Mouse (Mus musculus) stomach, embryonic 14.5 days (tissue): ENCODE results near the gene Rhox12. TPM values are rescaled to one million over a fixed set of nuclear protein-coding genes. Genes with fewer than 3 reads are reported as not detected.

ENCODE experiments used
- ATAC-seq: fragments of 200-750 bp; cut with Nextera tagmentation; 2 replicates; pipeline ENCODE4 v1.8.0; 2017; ENCODE audit warnings: low read depth, moderate TSS enrichment; ENCODE audit not compliant: insufficient number of reproducible peaks, insufficient read depth, low FRiP score
- H3K27ac ChIP-seq: fragments of 300-500 bp; sonication (generic); 2 replicates; pipeline ENCODE4 v1.5.1; 2014; ENCODE audit warnings: mild to moderate bottlenecking, low read length, moderate library complexity, mixed read lengths
- H3K27me3 ChIP-seq: fragments of 300-500 bp; sonication (generic); 2 replicates; pipeline ENCODE4 v1.6.1; 2014; ENCODE audit warnings: low read length, control low read depth, mixed read lengths; ENCODE audit not compliant: control insufficient read depth, insufficient read depth
- H3K36me3 ChIP-seq: fragments of 300-500 bp; sonication (generic); 2 replicates; pipeline ENCODE4 v1.6.1; 2014; ENCODE audit warnings: mild to moderate bottlenecking, control low read depth, low read length, moderate library complexity, mixed read lengths; ENCODE audit not compliant: control insufficient read depth, insufficient read depth
- H3K4me1 ChIP-seq: fragments of 300-500 bp; sonication (generic); 2 replicates; pipeline ENCODE4 v1.6.1; 2014; ENCODE audit warnings: low read length, control low read depth, mixed read lengths; ENCODE audit not compliant: control insufficient read depth, insufficient read depth
- H3K4me2 ChIP-seq: fragments of 300-500 bp; sonication (generic); replicated peaks from 2 replicates; pipeline ENCODE4 v1.6.1; 2014; ENCODE audit warnings: low read depth, low read length, control low read depth
- H3K4me3 ChIP-seq: fragments of 300-500 bp; sonication (generic); 2 replicates; pipeline ENCODE4 v1.5.1; 2014; ENCODE audit warnings: low read depth, low read length, control low read depth
- H3K9ac ChIP-seq: fragments of 300-500 bp; sonication (generic); replicated peaks from 2 replicates; pipeline ENCODE4 v1.6.1; 2014; ENCODE audit warnings: low read depth, mild to moderate bottlenecking, control low read depth, low read length, moderate library complexity, mixed read lengths
- H3K9me3 ChIP-seq: fragments of 300-500 bp; sonication (generic); 2 replicates; pipeline ENCODE4 v1.6.1; 2016; ENCODE audit warnings: low read depth, low read length, control low read depth; ENCODE audit not compliant: control insufficient read depth
- WGBS: fragments of 180-500 bp; shearing (Covaris S2); extraction: QIAGEN DNeasy Blood & Tissue Kit; methylation state at CpG from one replicate; pipeline ENCODE4 v1.1.7; 2014; 5-methylcytosine and 5-hydroxymethylcytosine counted together
- polyA plus RNA-seq: library from polyadenylated mRNA; unstranded; fragments of >200 nt; fragmentation: Nextera tagmentation; extraction: Ambion mirVana; gene quantifications from 2 replicates; pipeline ENCODE4 v1.2.1, GENCODE M21; 2014

The Rhox12 gene
- not detected in 2 replicates for polyA plus RNA-seq

DNA sequence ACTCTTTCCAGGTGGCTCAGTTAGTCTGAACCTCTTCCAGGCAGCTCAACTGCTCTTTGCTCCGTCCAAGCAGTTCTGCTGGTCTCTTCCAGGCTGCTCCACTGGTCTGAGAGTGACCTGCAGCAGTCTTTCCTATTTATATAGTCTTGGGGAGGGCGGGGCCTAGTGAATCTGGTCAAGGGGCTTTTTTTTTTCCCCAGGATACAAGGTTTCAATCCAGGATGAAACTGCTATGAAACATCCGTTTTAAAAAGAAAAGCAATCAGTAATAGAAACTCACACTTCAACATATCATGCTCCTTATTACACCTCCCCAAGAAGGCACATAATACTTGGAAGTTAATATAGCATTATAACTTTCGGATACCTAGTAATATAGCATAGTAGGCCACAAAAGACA is at the start of gene Rhox12:
TSS of gene Rhox12 (minus strand) at position 101 of the 400 bp plus-strand sequence.
- Histone ChIP-seq H3K9me3 (no peaks in the 10 kb centered on the region), H3K4me3 (no peak within 1 kb of the TSS), H3K4me2 (no peak within 1 kb of the TSS), H3K9ac (no peak within 1 kb of the TSS), H3K36me3 (no peaks in the 10 kb centered on the region), H3K4me1 (no peaks in the 10 kb centered on the region), H3K27ac (no peak within 1 kb of the TSS), H3K27me3 (no peaks in the 10 kb centered on the region)
- 72% methylated on average over 4 of the region's 4 CpGs for WGBS
- ATAC-seq, result no peak

DNA sequence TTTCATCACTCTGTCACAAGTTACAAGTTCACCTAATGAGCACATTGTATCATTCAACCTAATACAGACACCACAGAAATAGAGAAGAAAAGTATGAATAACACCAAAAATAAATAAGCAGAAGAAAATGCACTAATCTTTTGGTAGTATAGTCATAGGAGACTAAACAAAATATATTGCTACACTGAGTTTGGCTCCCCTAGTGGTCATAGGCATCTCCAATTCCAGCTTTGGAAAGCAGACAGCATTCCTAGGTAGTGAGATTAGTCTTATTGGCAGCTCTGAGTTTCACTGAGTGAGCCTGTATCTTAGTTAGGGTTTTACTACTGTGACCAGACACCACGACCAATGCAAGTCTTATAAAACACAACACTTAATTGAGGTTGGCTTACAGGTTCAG is 48.4 kb upstream of the Rhox12 start:
- Histone ChIP-seq H3K4me2 (no peak overlapping the region), H3K36me3 (no peaks in the 10 kb centered on the region), H3K4me3 (no peak overlapping the region), H3K27ac (no peak overlapping the region), H3K9ac (no peak overlapping the region), H3K4me1 (no peaks in the 10 kb centered on the region), H3K27me3 (no peaks in the 10 kb centered on the region), H3K9me3 (no peaks in the 10 kb centered on the region)
- 76% methylated on average over 1 of the region's 1 CpGs for WGBS
- ATAC-seq, result no peak

- ATAC-seq, result no peak
- 86% methylated on average over 34 of the region's 34 CpGs for WGBS
- Histone ChIP-seq H3K9ac (no peak overlapping the region), H3K4me3 (no peak overlapping the region), H3K9me3 (peaks cover 4% of the 10 kb centered on the region; the same call in 1 of the 2 replicates), H3K27ac (no peak overlapping the region), H3K4me1 (no peaks in the 10 kb centered on the region), H3K4me2 (no peak overlapping the region), H3K36me3 (no peaks in the 10 kb centered on the region), H3K27me3 (no peaks in the 10 kb centered on the region)
These were observed 10.8 kb upstream of the Rhox12 start for GRCm38 (mm10) chrX:38121478-38121877.

DNA sequence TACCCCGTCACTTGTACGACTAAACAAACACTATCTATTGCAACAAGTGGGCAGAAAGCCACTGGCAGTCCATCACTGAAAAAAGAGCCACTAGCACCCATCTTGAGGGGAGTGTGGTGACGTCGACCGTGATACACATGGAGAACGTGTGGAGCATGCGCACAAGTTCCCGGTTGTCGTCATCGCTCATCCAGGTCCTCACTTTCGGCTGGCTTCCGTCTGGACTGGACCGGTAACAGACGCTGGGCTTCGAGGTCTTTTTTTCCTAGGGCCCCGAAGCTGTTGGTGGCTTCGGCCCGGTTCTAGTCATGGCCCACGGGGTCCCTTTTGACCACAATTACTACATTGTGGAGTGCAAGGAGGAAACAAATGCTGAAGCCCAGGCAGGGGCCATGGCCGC is 10.3 kb upstream of the Rhox12 start, which contains the start of gene Rhox13:
TSS of gene Rhox13 (plus strand) at position 238 of the 400 bp plus-strand sequence.
- Histone ChIP-seq H3K36me3 (no peaks in the 10 kb centered on the region), H3K27me3 (no peaks in the 10 kb centered on the region), H3K9me3 (peaks cover 4% of the 10 kb centered on the region; the same call in 1 of the 2 replicates), H3K9ac (no peak within 1 kb of the TSS), H3K4me3 (no peak within 1 kb of the TSS), H3K4me2 (no peak within 1 kb of the TSS), H3K4me1 (no peaks in the 10 kb centered on the region), H3K27ac (no peak within 1 kb of the TSS)
- no peak for ATAC-seq
- 93% methylated on average over 20 of the region's 20 CpGs for WGBS

- Histone ChIP-seq H3K4me2 (no peak within 1 kb of the TSS), H3K27ac (no peak within 1 kb of the TSS), H3K27me3 (no peaks in the 10 kb centered on the region), H3K4me3 (no peak within 1 kb of the TSS), H3K4me1 (no peaks in the 10 kb centered on the region), H3K9ac (no peak within 1 kb of the TSS), H3K9me3 (no peaks in the 10 kb centered on the region), H3K36me3 (no peaks in the 10 kb centered on the region)
- WGBS, result 90% methylated on average over 9 of the region's 9 CpGs
- no peak for ATAC-seq
These were observed 25.7 kb downstream of the Rhox12 start, which contains the start of gene Rhox11 for GRCm38 (mm10) chrX:38085041-38085440. Gene Rhox11 (minus strand): TSS chrX:38085141.

GRCm38 (mm10) chrX:38084226-38084625 is 26.5 kb downstream of the Rhox12 start:
- no peaks in the 10 kb centered on the region for H3K27me3 ChIP-seq
- H3K9ac ChIP-seq, result no peak overlapping the region
- no peaks in the 10 kb centered on the region for H3K36me3 ChIP-seq
- no peaks in the 10 kb centered on the region for H3K4me1 ChIP-seq
- H3K27ac ChIP-seq, result no peak overlapping the region
- H3K4me3 ChIP-seq, result no peak overlapping the region
- ATAC-seq, result no peak
- no peaks in the 10 kb centered on the region for H3K9me3 ChIP-seq
- no peak overlapping the region for H3K4me2 ChIP-seq
- WGBS, result 20% methylated on average over 12 of the region's 12 CpGs

DNA sequence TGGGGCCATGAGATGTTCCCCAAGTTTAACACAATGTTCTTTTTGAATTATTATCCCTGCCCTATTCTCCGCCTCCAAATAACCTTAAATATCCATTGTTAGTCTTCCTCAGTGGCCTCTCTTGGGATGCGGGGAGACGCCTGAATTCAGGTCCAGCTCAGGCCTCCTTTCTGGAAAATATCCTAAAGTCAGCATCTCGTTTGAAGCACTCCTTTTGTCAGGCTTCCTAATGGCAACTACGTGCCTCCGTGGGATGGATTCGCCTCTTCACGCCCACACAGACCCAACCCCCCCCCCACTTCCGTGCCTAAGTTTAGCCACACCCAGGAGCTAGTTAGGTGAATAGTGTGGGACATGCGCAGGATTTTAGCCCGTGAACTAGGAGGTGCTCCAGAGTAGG is 44.5 kb downstream of the Rhox12 start, which contains the start of gene Rhox10:
TSS of gene Rhox10 (plus strand) at position 301 of the 400 bp plus-strand sequence.
- 84% methylated on average over 11 of the region's 11 CpGs for WGBS

GRCm38 (mm10) chrX:38061544-38061943 is 49.2 kb downstream of the Rhox12 start:
- Histone ChIP-seq H3K36me3 (no peaks in the 10 kb centered on the region), H3K27ac (no peak overlapping the region), H3K4me3 (no peak overlapping the region), H3K4me1 (no peaks in the 10 kb centered on the region), H3K4me2 (no peak overlapping the region), H3K9me3 (no peaks in the 10 kb centered on the region), H3K27me3 (no peaks in the 10 kb centered on the region), H3K9ac (no peak overlapping the region)
- 0% methylated on average over 1 of the region's 1 CpGs for WGBS
- no peak for ATAC-seq

More for the DNA sequence above, 44.5 kb downstream of the Rhox12 start, which contains the start of gene Rhox10:
- Histone ChIP-seq H3K9me3 (no peaks in the 10 kb centered on the region), H3K4me3 (no peak within 1 kb of the TSS), H3K36me3 (no peaks in the 10 kb centered on the region), H3K4me1 (no peaks in the 10 kb centered on the region), H3K9ac (no peak within 1 kb of the TSS), H3K4me2 (no peak within 1 kb of the TSS), H3K27me3 (no peaks in the 10 kb centered on the region), H3K27ac (no peak within 1 kb of the TSS)
- ATAC-seq, result no peak
